Mouse (Mus musculus) B cell, adult 2 months (primary cell): ENCODE data around the gene C1galt1c1.

ENCODE experiments used
- DNase-seq, 2 experiments: peaks; one replicate each; pipeline ENCODE4 v3.0.0; 2022

C1galt1c1 gene

GRCm38 (mm10) chrX:38634801-38635637 is at the start of gene C1galt1c1:
TSS of gene C1galt1c1 (minus strand) at chrX:38635087.
- DNase-seq: peak; percentile 90 to 92

DNA sequence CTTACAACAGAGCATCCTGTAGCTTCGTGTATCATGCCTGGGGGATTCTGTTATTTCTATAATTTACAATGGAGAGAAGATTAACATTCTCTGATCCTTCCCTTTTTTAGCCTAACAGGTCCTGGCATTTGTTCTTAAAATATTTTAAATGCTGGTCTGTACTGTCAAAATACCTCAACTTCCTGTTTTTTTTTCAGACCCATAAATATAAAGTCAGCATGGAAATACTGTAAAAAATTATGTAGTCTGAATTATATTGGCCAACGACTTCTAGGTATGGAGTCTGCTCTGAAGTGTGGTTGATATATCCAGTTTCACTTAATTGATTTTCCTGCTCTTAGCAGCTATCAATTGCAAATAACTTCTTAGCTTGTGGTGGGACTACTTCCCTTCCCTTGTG is 47.1 kb upstream of the C1galt1c1 start:
- no peak for DNase-seq

DNA sequence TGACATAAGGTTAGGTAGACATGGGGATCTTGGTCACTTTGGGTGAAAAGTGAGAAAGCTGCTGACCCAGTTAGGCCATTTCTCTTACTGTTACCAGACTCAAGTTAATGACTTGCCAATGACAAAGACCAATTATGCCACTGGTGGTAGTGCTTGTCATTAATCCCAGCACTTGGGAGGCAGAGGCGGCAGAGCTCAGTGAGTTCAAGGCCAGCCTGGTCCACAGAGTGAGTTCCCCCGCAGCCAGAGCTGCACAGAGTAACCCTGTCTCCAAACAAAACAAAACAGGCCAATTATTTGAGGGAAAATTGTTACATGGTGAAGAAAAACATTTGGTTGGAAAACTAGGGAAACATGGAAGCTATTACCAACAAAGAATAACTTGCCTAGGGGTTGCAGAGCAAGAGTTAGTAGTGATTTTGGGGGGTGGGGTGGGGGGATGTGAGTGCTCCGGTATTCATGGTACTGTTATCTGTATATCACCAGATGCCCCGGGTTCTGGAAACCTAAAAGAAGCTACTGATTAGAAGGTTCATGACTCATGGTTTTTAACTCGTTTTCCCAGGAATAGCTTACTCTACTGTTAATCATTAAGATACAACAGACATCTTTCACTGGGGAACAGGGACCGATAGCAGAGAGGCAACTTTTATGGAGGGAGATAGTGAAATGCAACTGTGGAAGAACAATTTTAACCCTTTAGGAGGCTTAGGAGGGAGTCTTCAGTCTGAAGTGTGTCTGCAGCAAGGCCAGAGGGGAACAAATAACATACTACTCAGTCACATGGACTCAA is 34.4 kb upstream of the C1galt1c1 start:
- DNase-seq: no peak

- no peak for DNase-seq
Measured at GRCm38 (mm10) chrX:38656206-38656883, 21.5 kb upstream of the C1galt1c1 start.

- DNase-seq: peak; percentile 51 to 55
Measured at GRCm38 (mm10) chrX:38654681-38655080, 19.8 kb upstream of the C1galt1c1 start.

GRCm38 (mm10) chrX:38653181-38653580 is 18.3 kb upstream of the C1galt1c1 start:
- DNase-seq: peak; percentile 22 to 23

GRCm38 (mm10) chrX:38651167-38651566 is 16.3 kb upstream of the C1galt1c1 start:
- DNase-seq: no peak

DNA sequence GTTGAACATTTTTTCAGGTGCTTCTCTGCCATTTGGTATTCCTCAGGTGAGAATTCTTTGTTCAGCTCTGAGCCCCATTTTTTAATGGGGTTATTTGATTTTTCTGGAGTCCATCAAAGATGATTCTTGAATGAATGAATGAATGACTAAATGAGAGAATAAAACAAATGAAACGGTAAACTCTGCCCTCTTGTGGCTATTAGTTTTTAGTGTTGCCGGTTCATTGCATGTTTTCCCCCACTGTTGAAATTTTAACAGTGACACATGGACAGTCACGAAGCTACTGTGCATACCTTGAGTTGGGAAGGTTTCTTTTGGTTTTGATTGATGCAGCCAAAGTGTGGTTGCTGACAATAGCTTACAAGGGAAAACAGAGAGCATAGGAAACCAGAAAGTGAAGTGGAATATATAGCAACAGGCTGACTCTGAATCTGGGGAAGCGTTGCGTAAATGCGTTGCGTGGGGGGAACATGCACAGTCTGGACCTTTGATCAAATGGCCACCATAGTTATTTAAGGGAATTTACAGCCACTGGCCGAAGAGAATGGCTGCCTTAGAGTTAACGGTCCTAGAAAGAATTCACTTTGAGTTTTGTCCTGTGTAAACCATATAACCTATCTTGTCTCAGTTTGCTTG is 15.6 kb upstream of the C1galt1c1 start:
- no peak for DNase-seq

DNA sequence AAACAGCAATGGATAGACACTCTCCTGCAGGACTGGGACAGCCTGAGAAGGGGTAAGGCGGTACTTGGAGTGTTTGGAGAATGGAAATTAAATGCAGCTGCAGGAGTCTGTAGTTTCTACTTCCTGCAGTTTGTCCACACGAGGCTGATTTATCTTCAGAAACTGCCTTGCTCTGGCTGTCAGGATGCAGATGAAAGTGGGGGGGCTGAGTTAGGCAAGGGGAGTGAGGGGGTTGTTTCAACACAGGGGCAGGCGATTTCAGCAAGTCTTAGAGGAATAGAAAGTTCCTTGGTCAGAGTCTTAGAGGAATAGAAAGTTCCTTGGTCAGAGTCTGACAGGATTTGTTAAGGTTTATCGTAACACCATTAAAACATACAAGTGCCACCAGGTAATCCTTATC is 7.3 kb upstream of the C1galt1c1 start:
- DNase-seq: no peak

DNA sequence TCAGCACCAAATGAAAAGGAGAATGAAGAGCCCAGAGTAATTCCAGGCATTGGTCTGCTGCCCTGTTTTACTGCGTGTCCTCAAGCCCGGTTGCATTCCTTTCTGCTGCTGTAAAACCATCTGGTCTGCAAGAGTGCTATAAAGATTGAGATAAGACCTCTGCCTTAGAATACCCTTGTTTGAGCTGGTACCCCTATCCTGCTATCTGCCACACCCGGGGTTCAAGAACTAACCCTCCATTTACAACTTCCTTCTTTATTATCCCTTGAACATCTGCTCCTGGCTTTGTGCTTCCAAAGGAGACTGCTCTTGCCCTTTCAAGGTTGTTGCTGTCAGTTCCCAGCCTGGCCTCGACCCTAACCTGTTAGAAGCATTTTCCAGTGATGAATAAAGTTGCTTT is 6.5 kb upstream of the C1galt1c1 start:
- no peak for DNase-seq

DNA sequence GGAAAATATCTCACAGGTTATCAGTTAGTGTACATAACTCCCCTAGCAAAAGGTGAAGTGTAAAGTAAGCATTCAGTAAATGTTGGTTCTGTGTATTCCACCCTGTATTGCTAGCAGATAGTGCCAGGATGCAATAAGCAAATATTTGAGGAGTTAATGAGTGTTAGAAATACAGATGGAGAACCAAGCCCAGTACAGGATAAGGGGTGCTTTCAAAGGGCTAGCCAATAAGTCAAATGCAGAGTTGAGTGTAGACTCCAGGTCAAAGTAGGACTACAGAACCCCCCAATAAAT is 698 bp upstream of the C1galt1c1 start:
- DNase-seq: no peak

- peak; percentile 32 to 38 for DNase-seq
Measured at GRCm38 (mm10) chrX:38600995-38601369, 33.9 kb downstream of the C1galt1c1 start.

- DNase-seq: peak; percentile 70 to 75
Measured at GRCm38 (mm10) chrX:38600177-38600994, 34.5 kb downstream of the C1galt1c1 start, which contains the start of gene Mcts1. TSS of gene Mcts1 (plus strand) at chrX:38600578.

DNA sequence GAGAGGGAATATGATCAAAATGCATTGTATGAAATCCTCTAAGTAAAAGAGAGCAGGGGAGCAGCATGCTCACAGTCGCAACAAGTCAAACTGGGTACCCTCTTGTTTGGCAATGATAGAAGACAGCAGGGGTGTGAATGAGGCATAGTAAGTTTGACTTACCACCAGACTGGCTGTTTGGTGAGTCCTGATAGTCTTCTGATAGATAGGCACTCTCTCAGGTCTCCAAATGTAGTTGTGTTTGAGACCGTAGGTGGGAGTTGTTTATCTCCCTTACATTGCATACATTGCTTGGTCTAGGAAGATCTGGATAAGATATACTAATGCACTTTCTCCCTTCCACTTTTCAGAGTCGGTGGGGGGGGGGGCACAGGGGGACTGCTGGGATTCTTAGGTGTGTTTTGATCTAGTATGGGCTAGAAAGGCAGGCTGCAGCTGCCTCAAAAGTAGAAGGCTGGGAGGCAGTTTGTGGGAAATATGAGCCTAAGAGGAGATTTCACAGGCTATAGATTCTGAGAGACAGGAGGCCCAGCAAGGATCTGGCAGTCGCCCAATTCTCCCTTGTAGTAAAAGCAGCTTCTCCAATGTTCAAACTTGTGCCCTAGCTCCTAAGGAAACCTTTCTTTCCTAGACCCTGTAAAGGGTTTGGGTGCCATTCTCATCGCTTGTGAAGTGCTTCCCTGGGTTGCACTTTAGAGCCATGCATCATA is 41.6 kb downstream of the C1galt1c1 start:
- no peak for DNase-seq

DNA sequence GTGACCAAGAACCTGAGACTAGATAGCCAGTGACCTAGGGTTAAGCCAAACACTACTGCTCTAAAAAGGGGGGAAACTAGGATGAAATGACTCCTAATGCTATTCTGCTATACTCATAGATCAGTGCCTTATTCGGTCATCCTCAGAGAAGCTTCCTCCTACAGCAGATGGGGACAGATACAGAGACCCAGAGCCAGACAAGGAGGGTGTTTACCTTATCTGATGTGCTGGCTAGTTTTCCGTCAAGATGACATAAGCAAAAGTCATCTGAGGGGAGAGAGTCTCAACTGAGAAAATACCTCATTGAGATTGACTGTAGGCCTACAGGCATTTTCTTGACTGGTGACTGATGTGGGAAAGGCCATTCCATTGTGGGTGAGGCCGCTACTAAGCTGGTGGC is 43.1 kb downstream of the C1galt1c1 start:
- DNase-seq: no peak

- DNase-seq: no peak
Measured at GRCm38 (mm10) chrX:38589827-38590226, 45.1 kb downstream of the C1galt1c1 start.

- no peak for DNase-seq
Measured at GRCm38 (mm10) chrX:38583261-38583660, 51.6 kb downstream of the C1galt1c1 start.

DNA sequence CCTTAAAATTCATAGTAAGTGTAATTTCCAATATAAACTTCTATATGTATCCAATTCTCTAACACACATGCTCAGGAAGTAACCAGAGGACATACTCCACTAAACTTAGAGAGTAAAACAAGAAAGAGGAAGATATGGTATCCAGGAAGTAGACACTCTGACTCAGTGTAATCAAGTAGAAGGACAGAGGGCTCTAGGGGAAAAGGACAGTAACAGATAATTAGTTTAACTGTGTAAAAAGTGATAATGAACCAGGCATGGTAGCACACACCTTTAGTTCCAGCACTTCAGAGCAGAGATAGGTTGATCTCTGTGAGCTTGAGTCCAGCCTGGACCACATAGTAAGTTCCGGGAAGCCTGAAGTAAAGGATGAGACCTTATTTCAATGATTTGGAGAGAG is 53.7 kb downstream of the C1galt1c1 start:
- no peak for DNase-seq
